Mouse (Mus musculus) midbrain, postnatal 0 days (tissue): Measurements from ENCODE around the gene Dnajc1. TPM values are rescaled to one million over a fixed set of nuclear protein-coding genes. Genes with fewer than 3 reads are reported as not detected.

Experiments used
- ATAC-seq: fragments of 200-750 bp; cut with Nextera tagmentation; 2 replicates; pipeline ENCODE4 v1.8.0; 2017; ENCODE audit warnings: moderate number of reproducible peaks, mild to moderate bottlenecking, moderate TSS enrichment, moderate library complexity; ENCODE audit not compliant: low FRiP score
- DNase-seq: peaks from one replicate; pipeline ENCODE4 v3.0.0-alpha.2; 2015; ENCODE audit warnings: low spot score
- H3K27ac ChIP-seq: fragments of 300-500 bp; sonication (generic); 2 replicates; pipeline ENCODE4 v1.5.1; 2014; ENCODE audit warnings: low read depth, mild to moderate bottlenecking, low read length, mixed read lengths
- H3K27me3 ChIP-seq: fragments of 300-500 bp; sonication (generic); 2 replicates; pipeline ENCODE4 v1.6.1; 2014; ENCODE audit warnings: low read length, control low read depth, mixed read lengths; ENCODE audit not compliant: insufficient read depth
- H3K36me3 ChIP-seq: fragments of 300-500 bp; sonication (generic); 2 replicates; pipeline ENCODE4 v1.6.1; 2014; ENCODE audit warnings: low read length, control low read depth, mixed read lengths; ENCODE audit not compliant: insufficient read depth
- H3K4me1 ChIP-seq: fragments of 300-500 bp; sonication (generic); 2 replicates; pipeline ENCODE4 v1.6.1; 2014; ENCODE audit warnings: mild to moderate bottlenecking, control low read depth, antibody characterized with exemption, low read length, mixed read lengths; ENCODE audit not compliant: insufficient read depth
- H3K4me2 ChIP-seq: fragments of 300-500 bp; sonication (generic); 2 replicates; pipeline ENCODE4 v1.6.1; 2014; ENCODE audit warnings: low read depth, mild to moderate bottlenecking, low read length, mixed read lengths; ENCODE audit not compliant: poor library complexity, severe bottlenecking
- H3K4me3 ChIP-seq: fragments of 300-500 bp; sonication (generic); 2 replicates; pipeline ENCODE4 v1.5.1; 2014; ENCODE audit warnings: low read depth, mild to moderate bottlenecking, low read length, moderate library complexity
- H3K9ac ChIP-seq: fragments of 300-500 bp; sonication (generic); replicated peaks from 2 replicates; pipeline ENCODE4 v1.6.1; 2014; ENCODE audit warnings: mild to moderate bottlenecking, low read length, moderate library complexity, mixed read lengths; ENCODE audit not compliant: poor library complexity, severe bottlenecking
- H3K9me3 ChIP-seq: fragments of 300-500 bp; sonication (generic); 2 replicates; pipeline ENCODE4 v1.6.1; 2016; ENCODE audit warnings: low read length, control low read depth
- CTCF ChIP-seq: IDR thresholded peaks from 2 replicates; pipeline ENCODE4 v1.5.1; 2016; ENCODE audit warnings: antibody characterized with exemption, mild to moderate bottlenecking
- WGBS: fragments of 180-500 bp; shearing (Covaris S2); extraction: QIAGEN DNeasy Blood & Tissue Kit; methylation state at CpG from one replicate; pipeline ENCODE4 v1.1.7; 2014; 5-methylcytosine and 5-hydroxymethylcytosine counted together
- polyA plus RNA-seq: library from polyadenylated mRNA; unstranded; fragments of >200 nt; fragmentation: Nextera tagmentation; extraction: Ambion mirVana; gene quantifications from 2 replicates; pipeline ENCODE4 v1.2.1, GENCODE M21; 2015
- total RNA-seq: library from RNA; depleted of rRNA; stranded (reverse); fragments of >200 nt; gene quantifications from 2 replicates; pipeline ENCODE4 v1.2.3, GENCODE M21; 2014

Dnajc1 gene
- total and polyA plus RNA-seq, 2 experiments from 2014 or later, result 14.4 to 19.1 TPM

DNA sequence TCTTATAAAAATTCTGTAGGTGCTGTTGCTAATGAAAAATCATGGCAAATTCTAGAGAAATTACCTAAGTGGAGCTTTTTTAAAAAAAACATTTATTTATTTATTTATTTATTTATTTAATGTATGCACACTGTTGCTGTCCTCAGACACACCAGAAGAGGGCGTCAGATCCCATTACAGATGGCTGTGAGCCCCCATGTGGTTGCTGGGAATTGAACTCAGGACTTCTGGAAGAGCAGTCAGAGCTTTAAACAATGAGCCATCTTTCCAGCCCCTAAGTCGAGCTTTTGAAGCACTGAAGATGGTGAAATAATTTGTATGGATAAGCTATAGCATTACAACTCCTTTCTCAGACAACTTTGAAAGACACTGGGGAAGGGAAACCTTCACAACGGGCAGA lies 128.1 kb downstream of the Dnajc1 start:
- Histone ChIP-seq H3K27me3 (no peaks in the 10 kb centered on the region), H3K4me1 (no peaks in the 10 kb centered on the region), H3K4me3 (no peak overlapping the region), H3K27ac (no peak overlapping the region), H3K9ac (no peak overlapping the region), H3K9me3 (no peaks in the 10 kb centered on the region), H3K4me2 (no peak overlapping the region), H3K36me3 (no peaks in the 10 kb centered on the region; the same call in 1 of the 2 replicates)
- 79% methylated on average over 3 of the region's 3 CpGs for WGBS
- DNase-seq, result no peak
- no peak for ATAC-seq
- peak; percentile 17 for TF ChIP-seq CTCF

GRCm38 (mm10) chr2:18262298-18262697 lies 130.3 kb downstream of the Dnajc1 start:
- no peaks in the 10 kb centered on the region for H3K4me1 ChIP-seq
- DNase-seq (no peak), ATAC-seq (no peak)
- no peaks in the 10 kb centered on the region for H3K27me3 ChIP-seq
- 23% methylated on average over 1 of the region's 1 CpGs for WGBS
- TF ChIP-seq CTCF, result no peak
- H3K4me3 ChIP-seq, result no peak overlapping the region
- H3K27ac ChIP-seq, result no peak overlapping the region
- H3K4me2 ChIP-seq, result no peak overlapping the region
- H3K36me3 ChIP-seq, result no peaks in the 10 kb centered on the region; the same call in 1 of the 2 replicates
- no peaks in the 10 kb centered on the region for H3K9me3 ChIP-seq
- no peak overlapping the region for H3K9ac ChIP-seq

- no peak for TF ChIP-seq CTCF
- Histone ChIP-seq H3K9ac (no peak overlapping the region), H3K4me2 (no peak overlapping the region), H3K27me3 (no peaks in the 10 kb centered on the region), H3K36me3 (peaks cover 2% of the 10 kb centered on the region; the same call in 1 of the 2 replicates), H3K27ac (no peak overlapping the region), H3K9me3 (no peaks in the 10 kb centered on the region), H3K4me1 (no peaks in the 10 kb centered on the region), H3K4me3 (no peak overlapping the region)
- no peak for ATAC-seq
- DNase-seq, result no peak
- 87% methylated on average over 3 of the region's 3 CpGs for WGBS
These were observed 143.4 kb downstream of the Dnajc1 start for GRCm38 (mm10) chr2:18249224-18249623.

- no peaks in the 10 kb centered on the region for H3K4me1 ChIP-seq
These were observed 157.1 kb downstream of the Dnajc1 start for GRCm38 (mm10) chr2:18235524-18235923.

GRCm38 (mm10) chr2:18232883-18233567 lies 159.6 kb downstream of the Dnajc1 start:
- no peaks in the 10 kb centered on the region for H3K4me1 ChIP-seq
- ATAC-seq (no peak), DNase-seq (no peak)
- TF ChIP-seq CTCF, result no peak
- no peaks in the 10 kb centered on the region for H3K9me3 ChIP-seq
- H3K9ac ChIP-seq, result no peak overlapping the region
- H3K27ac ChIP-seq, result no peak overlapping the region
- no peaks in the 10 kb centered on the region for H3K36me3 ChIP-seq
- H3K4me2 ChIP-seq, result no peak overlapping the region
- no peak overlapping the region for H3K4me3 ChIP-seq
- 10% methylated on average over 5 of the region's 5 CpGs for WGBS
- H3K27me3 ChIP-seq, result no peaks in the 10 kb centered on the region

More at GRCm38 (mm10) chr2:18235524-18235923, 157.1 kb downstream of the Dnajc1 start:
- 96% methylated on average over 5 of the region's 5 CpGs for whole genome bisulfite sequencing
- no peak overlapping the region for H3K9ac ChIP-seq
- no peak overlapping the region for H3K4me2 ChIP-seq
- no peak for TF ChIP-seq CTCF
- H3K4me3 ChIP-seq, result no peak overlapping the region
- H3K27me3 ChIP-seq, result no peaks in the 10 kb centered on the region
- H3K9me3 ChIP-seq, result no peaks in the 10 kb centered on the region
- DNase-seq (no peak), ATAC-seq (no peak)
- no peaks in the 10 kb centered on the region for H3K36me3 ChIP-seq
- no peak overlapping the region for H3K27ac ChIP-seq

DNA sequence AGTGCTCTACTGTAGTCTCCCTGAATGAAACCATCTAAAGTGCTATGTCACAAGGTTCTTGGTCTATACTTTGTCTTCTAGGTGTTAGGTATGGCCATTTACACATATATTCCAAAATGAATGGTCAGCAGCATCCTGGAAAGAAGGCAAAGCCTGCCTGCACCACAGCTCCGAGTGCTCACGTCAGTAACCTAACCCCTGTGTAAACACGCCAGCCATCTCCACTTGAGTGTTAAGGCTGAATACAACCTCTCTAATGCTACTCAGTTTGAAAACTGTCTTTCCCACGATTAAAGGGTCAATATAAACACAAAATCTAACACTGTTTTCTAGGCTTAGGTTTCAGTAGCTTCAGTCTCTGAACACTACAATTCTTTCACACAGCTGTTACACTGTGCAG lies 161.5 kb downstream of the Dnajc1 start:
- no peaks in the 10 kb centered on the region for H3K9me3 ChIP-seq
- H3K27me3 ChIP-seq, result no peaks in the 10 kb centered on the region
- 83% methylated on average over 4 of the region's 4 CpGs for WGBS
- no peak overlapping the region for H3K4me3 ChIP-seq
- H3K9ac ChIP-seq, result no peak overlapping the region
- TF ChIP-seq CTCF, result no peak
- no peak overlapping the region for H3K4me2 ChIP-seq
- H3K27ac ChIP-seq, result no peak overlapping the region
- ATAC-seq (no peak), DNase-seq (no peak)
- no peaks in the 10 kb centered on the region for H3K4me1 ChIP-seq
- no peaks in the 10 kb centered on the region for H3K36me3 ChIP-seq
